Mouse (Mus musculus): ENCODE measurements around the gene Itgb1bp2. TPM values are rescaled to one million over a fixed set of nuclear protein-coding genes. Genes with fewer than 3 reads are reported as not detected.

Gene Itgb1bp2
- 37.1 and 115 TPM in 2 replicates for polyA plus RNA-seq (2015; fragmentation: Nextera tagmentation; extraction: Ambion mirVana)

- Histone ChIP-seq H3K36me3 (peaks cover 36% of the 10 kb centered on the region), H3K9me3 (no peaks in the 10 kb centered on the region), H3K9ac (no peak within 1 kb of the TSS), H3K4me3 (no peak within 1 kb of the TSS), H3K27ac (no peak within 1 kb of the TSS), H3K27me3 (no peaks in the 10 kb centered on the region; the same call in 1 of the 2 replicates), H3K4me2 (no peak within 1 kb of the TSS), H3K4me1 (no peaks in the 10 kb centered on the region)
- 78% methylated on average over 4 of the region's 4 CpGs for WGBS
- ATAC-seq (ENCODE audit: insufficient number of reproducible peaks, low FRiP score, low TSS enrichment, low read depth) = no peak
Measured at GRCm38 (mm10) chrX:101448886-101449475, at the start of gene Itgb1bp2. Gene Itgb1bp2, plus strand, starts transcription at chrX:101449088.

GRCm38 (mm10) chrX:101418946-101419724 is 29.8 kb upstream of the Itgb1bp2 start:
- ATAC-seq (ENCODE audit: insufficient number of reproducible peaks, low FRiP score, low TSS enrichment, low read depth) = no peak
- peak overlapping the region; percentile 55 for H3K4me3 ChIP-seq

GRCm38 (mm10) chrX:101419725-101420699 is 28.9 kb upstream of the Itgb1bp2 start:
- Histone ChIP-seq H3K9ac (peak overlapping the region; percentile 45), H3K4me1 (peaks cover 14% of the 10 kb centered on the region), H3K36me3 (peaks cover 6% of the 10 kb centered on the region; the same call in 1 of the 2 replicates), H3K27me3 (peaks cover 3% of the 10 kb centered on the region; the same call in 1 of the 2 replicates), H3K4me2 (peak overlapping the region; percentile 56), H3K4me3 (peak overlapping the region; percentile 55), H3K27ac (peak overlapping the region; percentile 77), H3K9me3 (no peaks in the 10 kb centered on the region)
- ATAC-seq (ENCODE audit: insufficient number of reproducible peaks, low FRiP score, low TSS enrichment, low read depth) = peak; percentile 94
- 17% methylated on average over 41 of the region's 54 CpGs for WGBS

More at GRCm38 (mm10) chrX:101418946-101419724, 29.8 kb upstream of the Itgb1bp2 start:
- H3K9me3 ChIP-seq = no peaks in the 10 kb centered on the region
- H3K36me3 ChIP-seq = peaks cover 8% of the 10 kb centered on the region; the same call in 1 of the 2 replicates
- H3K27me3 ChIP-seq = peaks cover 3% of the 10 kb centered on the region; the same call in 1 of the 2 replicates
- 29% methylated on average over 34 of the region's 36 CpGs for WGBS
- H3K4me1 ChIP-seq = peaks cover 14% of the 10 kb centered on the region
- H3K4me2 ChIP-seq = peak overlapping the region; percentile 56
- H3K9ac ChIP-seq = peak overlapping the region; percentile 45
- H3K27ac ChIP-seq = peak overlapping the region; percentile 68; the same call in 1 of the 2 replicates

- Histone ChIP-seq H3K9ac (peak within 1 kb of the TSS; percentile 23; the same call in 1 of the 2 replicates), H3K27me3 (peaks cover 3% of the 10 kb centered on the region; the same call in 1 of the 2 replicates), H3K4me2 (peak within 1 kb of the TSS; percentile 50), H3K9me3 (no peaks in the 10 kb centered on the region), H3K4me1 (peaks cover 14% of the 10 kb centered on the region), H3K4me3 (peak within 1 kb of the TSS; percentile 55), H3K27ac (peak within 1 kb of the TSS; percentile 77), H3K36me3 (peaks cover 4% of the 10 kb centered on the region; the same call in 1 of the 2 replicates)
- WGBS = 27% methylated on average over 4 of the region's 4 CpGs
- ATAC-seq (ENCODE audit: insufficient number of reproducible peaks, low FRiP score, low TSS enrichment, low read depth) = no peak
Measured at GRCm38 (mm10) chrX:101420700-101421095, 28.2 kb upstream of the Itgb1bp2 start, which contains the start of gene Zmym3. Gene Zmym3, minus strand, starts transcription at chrX:101420849.

- Histone ChIP-seq H3K36me3 (no peaks in the 10 kb centered on the region), H3K4me1 (peaks cover 7% of the 10 kb centered on the region), H3K27ac (no peak overlapping the region), H3K27me3 (peaks cover 1% of the 10 kb centered on the region; the same call in 1 of the 2 replicates), H3K4me2 (no peak overlapping the region), H3K9ac (no peak overlapping the region), H3K9me3 (no peaks in the 10 kb centered on the region), H3K4me3 (no peak overlapping the region)
- ATAC-seq (ENCODE audit: insufficient number of reproducible peaks, low FRiP score, low TSS enrichment, low read depth) = no peak
- 82% methylated on average over 2 of the region's 2 CpGs for whole genome bisulfite sequencing
Measured at GRCm38 (mm10) chrX:101423462-101423861, 25.4 kb upstream of the Itgb1bp2 start.

- Histone ChIP-seq H3K27ac (no peak overlapping the region), H3K36me3 (no peaks in the 10 kb centered on the region), H3K4me2 (no peak overlapping the region), H3K4me1 (no peaks in the 10 kb centered on the region), H3K9me3 (no peaks in the 10 kb centered on the region), H3K9ac (no peak overlapping the region), H3K4me3 (no peak overlapping the region), H3K27me3 (no peaks in the 10 kb centered on the region)
- no peak for ATAC-seq (ENCODE audit: insufficient number of reproducible peaks, low FRiP score, low TSS enrichment, low read depth)
- WGBS = 5% methylated on average over 1 of the region's 1 CpGs
Measured at GRCm38 (mm10) chrX:101427774-101428173, 21.1 kb upstream of the Itgb1bp2 start.

- H3K9me3 ChIP-seq = no peaks in the 10 kb centered on the region
- H3K27me3 ChIP-seq = no peaks in the 10 kb centered on the region
- no peak for ATAC-seq (ENCODE audit: insufficient number of reproducible peaks, low FRiP score, low TSS enrichment, low read depth)
- 23% methylated on average over 7 of the region's 7 CpGs for WGBS
- no peaks in the 10 kb centered on the region for H3K4me1 ChIP-seq
- no peak overlapping the region for H3K9ac ChIP-seq
- H3K36me3 ChIP-seq = no peaks in the 10 kb centered on the region
- H3K4me2 ChIP-seq = peak overlapping the region; percentile 30
- H3K27ac ChIP-seq = peak overlapping the region; percentile 90
- peak overlapping the region; percentile 55 for H3K4me3 ChIP-seq
Measured at GRCm38 (mm10) chrX:101428785-101429141, 20.1 kb upstream of the Itgb1bp2 start.

GRCm38 (mm10) chrX:101429142-101429949 is 19.5 kb upstream of the Itgb1bp2 start, which contains the start of gene Nono:
Gene Nono, plus strand, starts transcription at chrX:101429318.
- H3K9ac ChIP-seq = peak within 1 kb of the TSS; percentile 61
- H3K4me1 ChIP-seq = no peaks in the 10 kb centered on the region
- peak within 1 kb of the TSS; percentile 55 for H3K4me3 ChIP-seq
- ATAC-seq (ENCODE audit: insufficient number of reproducible peaks, low FRiP score, low TSS enrichment, low read depth) = peak; percentile 96
- WGBS = 23% methylated on average over 51 of the region's 51 CpGs
- peak within 1 kb of the TSS; percentile 92 for H3K27ac ChIP-seq
- no peaks in the 10 kb centered on the region for H3K9me3 ChIP-seq
- no peaks in the 10 kb centered on the region for H3K27me3 ChIP-seq
- peak within 1 kb of the TSS; percentile 32 for H3K4me2 ChIP-seq
- H3K36me3 ChIP-seq = no peaks in the 10 kb centered on the region

- Histone ChIP-seq H3K4me3 (peak overlapping the region; percentile 55), H3K9me3 (no peaks in the 10 kb centered on the region), H3K4me2 (peak overlapping the region; percentile 32), H3K27me3 (no peaks in the 10 kb centered on the region), H3K27ac (peak overlapping the region; percentile 92), H3K36me3 (no peaks in the 10 kb centered on the region), H3K4me1 (no peaks in the 10 kb centered on the region), H3K9ac (peak overlapping the region; percentile 61)
- WGBS = 25% methylated on average over 14 of the region's 14 CpGs
- 0 out of 2 replicates have a peak, but pooled peaks have one; percentile 31 for ATAC-seq (ENCODE audit: insufficient number of reproducible peaks, low FRiP score, low TSS enrichment, low read depth)
Measured at GRCm38 (mm10) chrX:101429976-101430375, 18.9 kb upstream of the Itgb1bp2 start.

GRCm38 (mm10) chrX:101451147-101451546 is 2.3 kb downstream of the Itgb1bp2 start:
- H3K27me3 ChIP-seq = no peaks in the 10 kb centered on the region; the same call in 1 of the 2 replicates
- peaks cover 23% of the 10 kb centered on the region for H3K36me3 ChIP-seq
- no peak overlapping the region for H3K4me3 ChIP-seq
- 45% methylated on average over 1 of the region's 1 CpGs for WGBS
- H3K4me2 ChIP-seq = no peak overlapping the region
- H3K9ac ChIP-seq = no peak overlapping the region
- no peaks in the 10 kb centered on the region for H3K4me1 ChIP-seq
- ATAC-seq (ENCODE audit: insufficient number of reproducible peaks, low FRiP score, low TSS enrichment, low read depth) = no peak
- no peaks in the 10 kb centered on the region for H3K9me3 ChIP-seq
- H3K27ac ChIP-seq = no peak overlapping the region

All from limb, embryonic 15.5 days (tissue).